Mouse (Mus musculus) thymus, adult 2 months (tissue): ENCODE data around the gene Tm9sf2.

Experiments
- CTCF ChIP-seq: fragments of 200-500 bp; IDR thresholded peaks from 2 replicates; pipeline ENCODE4 v1.5.1; 2012; ENCODE audit warnings: mild to moderate bottlenecking, control low read depth, low read length, moderate library complexity, borderline replicate concordance; ENCODE audit not compliant: control insufficient read depth, poor library complexity, insufficient read depth; ENCODE audit errors: extremely low read depth
- POLR2A ChIP-seq: fragments of 200-500 bp; IDR thresholded peaks from 2 replicates; pipeline ENCODE4 v1.6.1; 2012; ENCODE audit warnings: mild to moderate bottlenecking, low read length, control low read depth, moderate library complexity; ENCODE audit not compliant: control insufficient read depth, poor library complexity, insufficient read depth; ENCODE audit errors: extremely low read depth

DNA sequence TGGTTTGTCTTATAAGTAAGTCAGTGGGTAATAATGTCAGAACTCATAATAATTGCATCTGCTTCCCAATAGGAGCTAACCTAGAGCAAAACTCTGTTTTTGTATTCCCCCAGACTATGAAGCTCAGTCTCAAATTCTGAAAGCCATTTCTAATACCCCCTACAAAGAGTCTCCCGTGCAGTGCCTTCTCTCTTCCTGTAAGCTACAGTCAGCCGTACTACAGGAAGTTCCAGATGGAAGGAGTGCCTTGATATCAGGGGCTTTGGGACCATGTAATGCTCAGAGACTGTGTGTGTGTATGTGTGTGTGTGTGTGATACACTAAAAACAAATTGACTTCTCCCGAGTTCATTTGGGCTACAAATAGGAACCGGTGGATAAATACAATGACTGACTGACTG is 7.3 kb upstream of the Tm9sf2 start:
- TF ChIP-seq POLR2A = no peak
- TF ChIP-seq CTCF = no peak
